Mouse (Mus musculus) erythroblast, embryonic 14.5 days (primary cell): ENCODE data around the gene Slc35a3.

Experiments used
- GATA1 ChIP-seq: IDR thresholded peaks from 2 replicates; pipeline ENCODE4 v1.6.1; 2012; ENCODE audit warnings: low read length, inconsistent platforms, mixed read lengths
- TAL1 ChIP-seq: IDR thresholded peaks from 3 replicates; pipeline ENCODE4 v1.6.1; 2012; ENCODE audit warnings: low read length, inconsistent platforms, mixed read lengths

GRCm38 (mm10) chr3:116631459-116631858 lies 81.2 kb downstream of the Slc35a3 start:
- TF ChIP-seq GATA1 = no peak
- TF ChIP-seq TAL1 = no peak
